Mouse (Mus musculus): ENCODE results near the gene Arhgap1.

DNA sequence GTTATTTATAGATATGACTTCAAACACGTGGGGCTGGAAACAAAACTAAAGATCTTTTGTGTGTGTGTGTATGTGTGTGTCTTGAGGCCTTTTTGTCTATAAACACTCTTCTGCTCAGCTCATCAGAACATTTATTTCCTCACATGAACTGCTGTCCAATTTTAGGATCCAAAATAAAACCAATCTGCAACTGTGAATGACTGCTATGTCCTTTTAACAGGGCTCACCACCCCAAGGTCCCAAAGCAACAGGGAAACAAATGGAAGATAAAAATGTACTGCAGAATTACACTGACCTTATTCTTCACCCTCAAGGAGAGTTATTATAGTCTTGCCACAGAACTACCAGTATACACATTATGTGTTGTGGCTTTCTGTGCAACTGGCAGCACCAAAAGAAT lies 49.6 kb downstream of the Arhgap1 start:
- TF ChIP-seq CTCF (IDR thresholded peaks at IDR 0.05; ENCODE audit: low read depth) (no peak), EP300 (IDR thresholded peaks at IDR 0.05; ENCODE audit: low read depth) (no peak)

All from heart, postnatal 0 days (tissue).